Mouse (Mus musculus) monocyte, adult 2 months (primary cell): ENCODE measurements around the gene Rbms2.
"Not testable (repeated sequence)": the region's sequence is repeated elsewhere in the genome, so short reads cannot be mapped to it uniquely, and the experiment has no call there.

Source experiments
- DNase-seq, 2 experiments: peaks; one replicate each; pipeline ENCODE4 v3.0.0; 2022; ENCODE audit warnings: low spot score in 2 of 2, low read depth in 1 of 2

Rbms2 gene

GRCm38 (mm10) chr10:128179989-128180388 is at the start of gene Rbms2:
Gene Rbms2, minus strand, starts transcription at chr10:128180297.
- DNase-seq, result no peak

DNA sequence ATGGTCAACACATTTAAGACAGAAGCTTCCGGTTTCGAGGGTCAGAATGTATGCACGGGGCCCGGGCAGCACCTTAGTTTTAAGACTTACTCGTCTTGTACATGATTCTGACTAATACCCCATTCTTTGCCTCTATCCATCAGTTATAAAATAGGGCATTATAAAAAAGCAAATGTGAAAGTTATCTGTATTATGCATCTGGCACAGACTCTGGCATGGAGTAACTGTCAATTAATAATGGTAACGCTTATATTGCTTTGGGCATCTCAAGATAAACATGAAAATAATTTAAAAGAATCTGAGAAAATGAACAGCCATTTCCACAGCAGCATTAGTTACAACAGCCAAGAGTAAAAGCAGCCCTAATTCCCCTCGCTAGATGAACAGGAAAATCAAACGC is 47.9 kb upstream of the Rbms2 start:
- no peak for DNase-seq

GRCm38 (mm10) chr10:128227592-128227991 is 47.5 kb upstream of the Rbms2 start:
- DNase-seq, result no peak

- DNase-seq, result no peak
Observed at GRCm38 (mm10) chr10:128225538-128225937, 45.4 kb upstream of the Rbms2 start, which contains the start of gene Mip. Gene Mip, plus strand, starts transcription at chr10:128225838.

- no peak for DNase-seq
Observed at GRCm38 (mm10) chr10:128225064-128225463, 45.0 kb upstream of the Rbms2 start.

DNA sequence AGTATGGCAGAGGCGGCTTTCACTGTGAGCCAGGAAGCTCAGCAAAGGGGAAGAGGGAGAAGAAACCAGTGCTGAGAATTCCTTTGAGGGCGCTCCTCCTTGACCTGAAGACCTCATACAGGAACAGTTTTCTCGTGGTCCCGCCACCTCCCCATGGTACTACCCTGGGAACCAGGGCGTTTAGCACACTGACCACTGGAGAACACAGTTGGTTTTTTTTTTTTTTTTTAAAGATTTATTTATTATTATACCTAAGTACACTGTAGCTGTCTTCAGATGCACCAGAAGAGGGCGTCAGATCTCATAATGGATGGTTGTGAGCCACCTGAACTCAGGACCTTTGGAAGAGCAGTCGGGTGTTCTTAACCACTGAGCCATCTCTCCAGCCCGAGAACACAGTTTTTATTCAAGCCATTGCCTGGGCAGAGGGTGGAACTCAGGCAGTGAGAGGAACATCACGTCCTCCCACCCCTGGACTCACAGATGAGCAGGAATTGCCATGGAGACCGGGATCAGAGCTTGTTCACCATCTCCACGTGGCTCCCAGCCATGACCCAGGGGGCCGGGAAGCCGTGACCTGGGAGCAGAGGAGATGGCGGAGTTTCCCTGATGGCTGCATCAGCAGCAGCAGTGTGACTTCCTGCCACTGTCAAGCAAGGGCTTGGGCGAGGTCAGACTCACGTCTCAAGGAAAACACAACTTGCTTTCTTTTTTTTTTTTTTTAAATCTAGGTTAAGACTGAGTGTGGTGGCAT is 41.6 kb upstream of the Rbms2 start:
- no peak for DNase-seq

- DNase-seq, result no peak
Observed at GRCm38 (mm10) chr10:128218387-128219117, 38.5 kb upstream of the Rbms2 start.

- no peak for DNase-seq
Observed at GRCm38 (mm10) chr10:128214981-128215380, 34.9 kb upstream of the Rbms2 start.

- not testable (repeated sequence) for DNase-seq
Observed at GRCm38 (mm10) chr10:128214112-128214511, 34.0 kb upstream of the Rbms2 start.

DNA sequence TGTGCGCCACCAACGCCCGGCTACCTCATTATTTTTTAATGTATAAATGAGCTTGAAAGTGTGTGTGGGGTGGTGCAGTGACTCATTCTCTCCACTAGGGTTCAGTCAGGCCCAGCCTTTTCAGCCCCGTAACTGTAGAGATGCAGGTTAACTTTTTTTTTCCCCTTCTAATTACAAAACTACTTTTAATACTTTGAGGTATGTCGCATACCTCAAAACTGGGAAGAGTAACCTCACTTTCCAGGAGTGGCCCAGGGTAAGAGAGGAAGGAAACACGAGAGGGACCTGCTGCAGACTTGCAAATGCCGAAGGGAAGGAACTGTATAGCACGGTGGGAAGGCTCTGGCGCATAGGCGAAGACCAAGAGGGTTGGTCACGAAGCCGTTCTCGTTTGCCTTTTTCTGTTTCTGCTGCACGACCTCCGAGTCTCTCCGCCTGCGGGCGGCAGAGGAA is 32.8 kb upstream of the Rbms2 start:
- peak; percentile 20 to 35 for DNase-seq

DNA sequence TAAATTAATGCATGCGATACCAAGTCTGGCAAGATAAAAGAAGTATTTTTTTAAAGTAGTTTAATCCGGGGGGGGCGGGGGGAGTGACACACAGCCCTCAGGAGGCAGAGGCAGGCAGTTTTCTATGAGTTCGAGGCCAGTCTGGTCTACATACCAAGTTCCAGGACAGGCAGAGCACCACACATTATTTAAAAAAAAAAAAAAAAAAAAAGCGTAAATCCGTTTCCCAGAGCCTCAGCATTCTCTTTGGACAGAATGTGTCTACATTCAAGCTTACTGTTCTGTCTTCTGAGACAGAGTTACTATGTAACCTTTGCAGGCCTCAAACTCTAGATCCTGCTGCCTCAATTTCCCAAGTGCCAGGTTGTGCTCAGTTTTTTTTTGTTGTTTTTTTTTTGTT is 32.1 kb upstream of the Rbms2 start:
- no peak for DNase-seq

- DNase-seq, result peak; percentile 59 to 74
Observed at GRCm38 (mm10) chr10:128211390-128212108, 31.5 kb upstream of the Rbms2 start, which contains the start of gene Spryd4. Gene Spryd4, minus strand, starts transcription at chr10:128211807.

GRCm38 (mm10) chr10:128210954-128211353 is 30.9 kb upstream of the Rbms2 start:
- DNase-seq, result no peak

GRCm38 (mm10) chr10:128210131-128210530 is 30.0 kb upstream of the Rbms2 start:
- no peak for DNase-seq

- DNase-seq, result no peak
Observed at GRCm38 (mm10) chr10:128209311-128210009, 29.4 kb upstream of the Rbms2 start.

DNA sequence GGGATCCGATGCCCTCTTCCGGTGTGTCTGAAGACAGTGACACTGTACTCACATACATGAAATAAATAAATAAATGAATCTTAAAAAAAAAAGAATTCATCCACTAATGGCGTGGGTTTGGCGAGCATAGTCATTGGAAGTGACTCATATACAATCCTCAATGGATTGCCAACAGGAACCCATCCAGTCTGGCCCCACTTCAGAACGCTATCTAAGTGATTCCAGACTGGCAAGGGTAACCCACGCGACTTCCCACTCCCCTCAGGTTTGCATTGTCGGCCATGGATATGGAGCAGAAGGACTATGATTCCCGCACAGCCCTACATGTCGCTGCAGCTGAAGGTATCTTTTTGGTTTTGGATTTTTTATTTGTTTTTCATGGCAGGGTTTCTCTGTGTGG is 28.2 kb upstream of the Rbms2 start:
- DNase-seq, result no peak

DNA sequence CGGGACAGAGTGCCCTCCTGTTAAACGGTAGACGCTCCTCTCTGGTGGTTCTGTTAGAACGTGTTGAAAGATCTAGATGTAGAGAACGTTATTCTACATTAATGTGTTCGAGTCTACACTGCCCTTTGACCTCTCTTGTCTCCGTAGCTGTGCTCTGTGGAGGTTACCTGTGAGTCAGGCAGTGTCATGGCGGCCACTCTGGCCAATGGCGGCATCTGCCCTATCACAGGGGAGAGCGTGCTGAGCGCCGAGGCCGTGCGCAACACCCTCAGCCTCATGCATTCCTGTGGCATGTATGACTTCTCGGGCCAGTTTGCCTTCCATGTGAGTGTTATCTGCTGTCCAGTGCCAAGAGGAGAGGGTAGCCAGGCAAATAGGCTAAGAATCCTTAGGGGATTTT is 24.8 kb upstream of the Rbms2 start:
- DNase-seq, result no peak

DNA sequence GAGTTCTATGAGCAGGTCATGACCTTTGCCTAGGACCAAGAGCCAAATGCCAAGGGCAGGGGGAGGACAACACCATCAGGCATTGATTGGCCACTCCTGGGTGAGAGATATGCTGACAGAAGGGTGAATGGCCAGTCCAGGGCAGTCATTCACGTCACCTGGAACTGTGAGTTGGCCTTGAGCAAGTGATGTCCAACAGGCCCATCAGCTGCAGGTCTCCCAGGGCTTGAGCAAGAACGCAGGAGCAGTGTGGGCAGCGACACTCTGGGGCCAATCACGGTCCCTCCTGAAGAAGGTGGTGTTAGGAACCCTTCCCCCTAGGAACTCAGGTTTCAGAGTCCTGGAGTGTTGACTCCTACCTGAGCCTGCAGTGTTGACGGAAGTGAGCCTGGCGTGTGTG is 21.8 kb upstream of the Rbms2 start:
- DNase-seq, result no peak

GRCm38 (mm10) chr10:128194551-128195461 is 14.7 kb upstream of the Rbms2 start:
- peak in 1 of 2 experiments; percentile 7 for DNase-seq

DNA sequence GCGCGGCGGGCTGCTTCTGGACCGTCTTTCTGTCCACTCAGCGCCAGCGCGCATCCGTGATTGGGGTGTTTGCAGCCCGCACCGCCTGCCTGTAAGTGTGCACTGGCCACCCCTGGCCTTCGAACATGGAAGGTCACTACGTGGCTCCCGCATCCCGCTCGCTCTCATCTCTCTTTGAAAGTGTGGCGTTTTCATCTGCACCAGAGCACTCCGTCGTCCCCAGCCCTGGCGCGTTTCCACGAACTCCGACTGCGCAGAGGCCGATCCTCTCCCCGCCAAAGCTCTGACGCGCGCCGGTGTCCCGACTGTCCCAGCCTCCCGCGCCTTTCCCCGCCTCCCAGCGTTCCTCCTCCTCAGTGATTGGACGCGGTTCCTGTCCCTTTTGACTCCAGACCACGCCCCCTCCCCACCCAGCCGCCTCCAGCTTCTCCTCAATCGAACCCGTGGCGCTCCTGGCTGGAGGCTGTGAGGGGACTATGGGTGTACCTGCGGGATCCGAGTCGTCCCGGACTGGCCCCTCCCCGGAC is 14.0 kb upstream of the Rbms2 start, which contains the start of gene Gls2:
Gene Gls2 (plus strand): TSS at position 434 of the 527 bp plus-strand sequence.
- peak; percentile 82 to 85 for DNase-seq
